Mouse (Mus musculus): ENCODE measurements at regions not wholly inside any gene's neighbourhood (a gene's known extent, or its start where the extent isn't known, plus 50 kb on each side); places are given as distances from the start of the nearest gene placed in this dataset.

DNA sequence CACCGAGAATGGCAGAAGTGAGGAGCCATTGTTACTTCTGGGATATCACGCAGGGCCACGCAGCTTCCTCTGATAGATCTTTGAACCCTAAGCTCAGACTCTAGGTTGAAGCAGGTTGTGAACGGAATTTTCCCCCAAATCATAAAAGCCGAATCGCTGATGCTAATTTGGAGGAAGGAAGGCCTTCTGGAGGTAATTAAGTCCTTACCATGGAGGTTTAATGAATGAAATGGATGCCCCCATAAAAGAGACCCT is 85.7 kb upstream of the Cpm start:
- in situ Hi-C loops (cut with MboI, MseI) = no loop called here

GRCm38 (mm10) chr10:117542886-117543695 is 86.2 kb upstream of the Cpm start:
- in situ Hi-C loops (cut with MboI, MseI) = no loop called here

- in situ Hi-C loops (cut with MboI, MseI) = no loop called here
These were observed 86.9 kb upstream of the Cpm start for GRCm38 (mm10) chr10:117542351-117542750.

DNA sequence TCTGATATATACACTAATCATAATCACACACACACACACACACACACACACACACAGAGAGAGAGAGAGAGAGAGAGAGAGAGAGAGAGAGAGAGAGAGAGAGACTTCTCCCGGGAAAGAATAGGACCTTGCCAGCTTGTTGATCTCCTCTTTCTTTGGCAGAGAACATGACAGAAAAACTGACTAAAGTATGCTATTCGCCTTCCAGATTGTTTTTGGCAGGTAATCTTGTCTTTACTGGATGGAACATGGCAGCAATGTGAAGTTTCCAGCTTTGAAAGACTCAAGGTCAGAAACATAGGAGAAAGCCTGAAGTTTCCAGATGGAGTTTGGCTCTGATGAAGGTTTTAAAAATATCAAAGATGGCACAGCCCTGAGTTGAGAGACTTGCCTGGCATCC is 87.8 kb upstream of the Cpm start:
- in situ Hi-C loops (cut with MboI, MseI) = no loop called here

- in situ Hi-C loops (cut with MboI, MseI) = no loop called here
These were observed 88.4 kb upstream of the Cpm start for GRCm38 (mm10) chr10:117540747-117541398.

GRCm38 (mm10) chr10:117540112-117540594 is 89.1 kb upstream of the Cpm start:
- in situ Hi-C loops (cut with MboI, MseI) = no loop called here

GRCm38 (mm10) chr10:117539532-117539931 is 89.8 kb upstream of the Cpm start:
- in situ Hi-C loops (cut with MboI, MseI) = no loop called here

GRCm38 (mm10) chr10:117538725-117539124 is 90.6 kb upstream of the Cpm start:
- in situ Hi-C loops (cut with MboI, MseI) = no loop called here

DNA sequence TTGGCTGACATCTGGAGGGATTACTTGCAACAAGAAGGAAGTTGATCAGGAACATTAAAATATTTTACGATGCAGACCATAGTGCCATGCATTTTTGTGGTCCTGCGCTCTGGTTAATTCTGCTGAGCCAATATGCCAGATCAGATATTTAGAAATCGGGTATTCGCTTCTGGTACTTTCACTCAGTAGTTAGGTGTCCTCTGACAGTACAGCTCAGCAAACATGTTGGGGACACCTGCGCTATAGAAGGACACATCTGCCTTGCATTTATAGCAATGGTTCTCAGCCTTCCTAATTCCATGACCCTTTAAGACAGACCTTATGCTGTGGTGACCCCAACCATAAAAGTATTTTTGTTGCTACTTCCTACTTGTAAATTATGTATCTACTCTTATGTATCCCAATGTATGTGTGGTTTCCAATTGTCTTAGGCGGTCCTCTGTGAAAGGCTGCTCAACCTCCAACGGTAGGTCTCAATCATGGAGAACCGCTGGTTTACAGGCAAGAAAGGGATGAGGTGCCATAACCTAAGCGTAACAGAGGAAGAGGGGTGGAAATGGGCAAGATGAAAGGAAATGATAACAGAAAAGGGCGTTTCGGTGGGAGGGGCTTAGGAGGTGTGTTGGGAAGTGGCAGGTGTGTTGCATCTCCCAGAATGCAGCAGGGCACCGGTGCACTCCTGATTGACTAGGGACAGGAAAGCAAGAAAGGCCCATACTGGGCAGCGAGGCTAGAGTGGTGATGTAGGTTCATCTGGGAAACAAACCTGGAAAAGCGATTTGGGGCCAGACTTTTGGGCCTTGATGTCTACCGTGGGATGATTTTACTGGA is 92.3 kb upstream of the Cpm start:
- in situ Hi-C loops (cut with MboI, MseI) = no loop called here

DNA sequence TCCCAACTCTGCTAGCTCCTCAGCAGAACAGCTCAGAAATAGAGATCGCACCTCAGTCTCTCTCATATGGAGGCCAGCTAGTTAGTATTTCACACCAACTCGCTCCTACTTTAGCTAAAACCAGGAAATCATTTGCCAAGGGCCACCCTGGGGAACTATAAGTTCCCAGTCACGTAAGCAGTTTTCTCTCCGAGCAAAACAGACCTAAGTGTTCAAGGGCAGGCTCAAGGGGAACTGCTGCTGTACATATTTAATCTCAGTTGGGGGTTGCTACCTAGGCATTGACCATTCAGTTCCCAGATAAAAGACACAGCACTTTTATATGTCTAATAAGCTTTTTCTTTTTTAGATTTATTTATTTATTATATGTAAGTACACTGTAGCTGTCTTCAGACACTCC is 93.5 kb upstream of the Cpm start:
- in situ Hi-C loops (cut with MboI, MseI) = no loop called here

DNA sequence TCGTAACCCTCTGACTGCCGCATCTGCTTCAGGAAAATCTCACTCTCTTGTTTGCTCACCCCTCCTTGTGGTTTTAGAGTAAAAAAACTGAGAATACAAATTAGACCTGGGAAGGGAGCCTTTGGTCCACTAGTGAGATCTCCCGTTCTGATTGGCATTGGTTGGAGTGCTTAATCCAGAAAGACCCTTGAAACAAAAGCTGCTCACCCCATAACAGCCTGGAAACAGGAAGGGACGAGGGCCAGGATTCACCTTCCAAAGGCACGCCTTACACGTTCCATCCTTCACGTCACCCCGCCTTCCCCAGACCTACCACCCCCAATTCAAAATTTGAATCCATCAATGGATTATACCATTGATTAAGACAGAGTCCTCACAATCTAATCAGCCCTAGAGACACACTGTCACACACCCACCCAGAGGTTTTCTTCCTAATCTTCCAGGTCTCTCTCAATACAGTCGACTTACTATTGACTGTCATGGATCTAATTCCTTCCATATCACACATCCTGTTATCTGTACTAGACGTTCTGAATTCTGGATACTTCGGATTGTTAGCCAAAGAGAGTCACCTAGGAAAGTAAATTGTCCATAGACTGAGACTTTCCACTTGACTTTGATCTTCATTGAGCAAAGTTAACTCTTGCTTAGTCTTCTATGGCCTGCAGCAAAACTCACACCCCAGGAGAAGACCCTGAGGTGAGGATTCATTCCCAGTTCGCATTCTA is 94.1 kb upstream of the Cpm start:
- in situ Hi-C loops (cut with MboI, MseI) = no loop called here

GRCm38 (mm10) chr10:117534478-117534877 is 94.8 kb upstream of the Cpm start:
- in situ Hi-C loops (cut with MboI, MseI) = no loop called here

- in situ Hi-C loops (cut with MboI, MseI) = no loop called here
These were observed 95.5 kb upstream of the Cpm start for GRCm38 (mm10) chr10:117533541-117534386.

DNA sequence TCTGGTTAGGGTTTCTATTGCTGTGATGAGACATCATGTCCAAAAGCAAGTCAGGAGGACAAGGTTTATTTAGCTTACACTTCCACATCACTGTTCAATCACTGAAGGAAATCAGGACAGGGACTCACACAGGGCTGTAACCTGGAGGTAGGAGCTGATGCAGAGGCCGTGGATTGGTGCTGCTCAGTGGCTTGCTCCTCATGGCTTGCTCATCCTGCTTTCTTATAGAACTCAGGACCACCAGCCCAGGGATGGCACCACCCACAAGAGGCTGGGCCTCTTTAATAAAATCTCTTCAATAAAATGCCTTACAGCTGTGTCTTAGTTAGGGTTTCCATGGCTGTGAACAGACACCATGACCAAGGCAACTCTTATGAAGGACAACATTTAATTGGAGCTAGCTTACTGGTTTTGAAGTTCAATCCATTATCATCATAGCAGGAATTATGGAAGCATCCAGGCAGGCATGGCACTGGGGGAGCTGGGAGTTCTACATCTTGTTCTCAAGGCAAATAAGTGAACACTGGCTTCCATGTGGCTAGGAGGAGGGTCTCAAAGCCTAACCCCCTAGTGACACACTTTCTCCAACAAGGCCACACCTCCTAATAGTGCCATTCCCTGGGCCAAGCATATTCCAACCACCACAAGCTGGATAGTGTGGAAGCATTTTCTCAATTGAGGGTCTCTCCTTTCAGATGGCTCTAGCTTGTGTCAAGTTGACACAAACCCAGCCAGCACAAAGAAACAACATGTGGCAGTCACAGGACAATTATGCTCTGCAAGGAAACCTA is 96.4 kb upstream of the Cpm start:
- in situ Hi-C loops (cut with MboI, MseI) = no loop called here

- in situ Hi-C loops (cut with MboI, MseI) = no loop called here
These were observed 97.2 kb upstream of the Cpm start for GRCm38 (mm10) chr10:117531798-117532747.

GRCm38 (mm10) chr10:117530859-117531602 is 98.3 kb upstream of the Cpm start:
- in situ Hi-C loops (cut with MboI, MseI) = no loop called here

- in situ Hi-C loops (cut with MboI, MseI) = no loop called here
These were observed 99.1 kb upstream of the Cpm start for GRCm38 (mm10) chr10:117530007-117530858.
